Mouse (Mus musculus) myocyte (in vitro differentiated cells): ENCODE data around the gene Galr3. TPM values are rescaled to one million over a fixed set of nuclear protein-coding genes. Genes with fewer than 3 reads are reported as not detected.
A peak's percentile ranks its signal among the peaks of the same experiment; 100 is the strongest.
"Not testable (repeated sequence)": the region's sequence is repeated elsewhere in the genome, so short reads cannot be mapped to it uniquely, and the experiment has no call there.

Experiments used
- H3K27me3 ChIP-seq: one replicate; pipeline ENCODE4 v1.6.1; 2011; ENCODE audit not compliant: control insufficient read depth, insufficient read depth, insufficient read length
- H3K36me3 ChIP-seq: one replicate; pipeline ENCODE4 v1.6.1; 2011; ENCODE audit not compliant: control insufficient read depth, insufficient read depth
- H3K4me2 ChIP-seq: one replicate; pipeline ENCODE4 v1.6.1; 2011; ENCODE audit warnings: low read depth, control low read depth
- H3K4me3 ChIP-seq: one replicate; pipeline ENCODE4 v1.5.1; 2011; ENCODE audit warnings: mild to moderate bottlenecking, control low read depth, moderate library complexity
- H3K79me2 ChIP-seq: one replicate; pipeline ENCODE4 v1.6.1; 2011; ENCODE audit not compliant: control insufficient read depth, insufficient read depth
- H3ac ChIP-seq: one replicate; pipeline ENCODE4 v1.6.1; 2011; ENCODE audit not compliant: control insufficient read depth, insufficient read length
- CEBPB ChIP-seq: IDR thresholded peaks from 2 replicates; pipeline ENCODE4 v1.6.1; 2011; ENCODE audit warnings: mild to moderate bottlenecking, moderate library complexity; ENCODE audit not compliant: poor library complexity, insufficient read depth, severe bottlenecking
- E2F4 ChIP-seq: IDR thresholded peaks from one replicate; pipeline ENCODE4 v1.6.1; 2011; ENCODE audit warnings: mild to moderate bottlenecking, control low read depth, moderate library complexity; ENCODE audit not compliant: insufficient read depth
- MAX ChIP-seq: IDR thresholded peaks from one replicate; pipeline ENCODE4 v1.6.1; 2011; ENCODE audit warnings: low read depth, mild to moderate bottlenecking, control low read depth
- MYOD1 ChIP-seq, 3 experiments: IDR thresholded peaks; one replicate each; pipeline ENCODE4 v1.6.1; 2011; ENCODE audit warnings: control low read depth in 2 of 3, low read depth in 2 of 3, mild to moderate bottlenecking in 2 of 3, moderate library complexity in 1 of 3; ENCODE audit not compliant: insufficient read length in 2 of 3, control insufficient read depth in 1 of 3
- MYOG ChIP-seq, 3 experiments: IDR thresholded peaks; one replicate each; pipeline ENCODE4 v1.6.1; 2011; ENCODE audit warnings: control low read depth in 2 of 3, low read depth in 2 of 3, mild to moderate bottlenecking in 2 of 3; ENCODE audit not compliant: insufficient read length in 2 of 3, control insufficient read depth in 1 of 3, insufficient read depth in 1 of 3
- POLR2A ChIP-seq: IDR thresholded peaks from one replicate; pipeline ENCODE4 v1.6.1; 2011; ENCODE audit warnings: low read depth, mild to moderate bottlenecking, control low read depth, moderate library complexity; ENCODE audit not compliant: insufficient read length
- POLR2AphosphoS2 ChIP-seq: IDR thresholded peaks from one replicate; pipeline ENCODE4 v1.6.1; 2011; ENCODE audit warnings: low read depth, control low read depth; ENCODE audit not compliant: insufficient read length
- REST ChIP-seq: IDR thresholded peaks from one replicate; pipeline ENCODE4 v1.6.1; 2011; ENCODE audit warnings: mild to moderate bottlenecking, control low read depth, moderate library complexity; ENCODE audit not compliant: insufficient read depth, insufficient read length
- SRF ChIP-seq: IDR thresholded peaks from one replicate; pipeline ENCODE4 v1.6.1; 2011; ENCODE audit warnings: low read depth; ENCODE audit not compliant: control insufficient read depth, insufficient read length
- TCF12 ChIP-seq: IDR thresholded peaks from one replicate; pipeline ENCODE4 v1.6.1; 2011; ENCODE audit warnings: mild to moderate bottlenecking, control low read depth; ENCODE audit not compliant: poor library complexity, insufficient read depth, severe bottlenecking
- TCF3 ChIP-seq: IDR thresholded peaks from one replicate; pipeline ENCODE4 v1.6.1; 2011; ENCODE audit warnings: low read depth, control low read depth; ENCODE audit not compliant: insufficient read length
- USF1 ChIP-seq: IDR thresholded peaks from one replicate; pipeline ENCODE4 v1.6.1; 2011; ENCODE audit warnings: low read depth, mild to moderate bottlenecking, control low read depth, moderate library complexity
- polyA plus RNA-seq: library from polyadenylated mRNA; unstranded; fragments of >200 nt; fragmentation: generic; extraction: Trizol; gene quantifications from one replicate; pipeline ENCODE4 v1.2.1, GENCODE M21; 2012; ENCODE audit warnings: missing spikeins

Galr3 gene
- polyA plus RNA-seq, 1 experiment: 0.44 TPM

DNA sequence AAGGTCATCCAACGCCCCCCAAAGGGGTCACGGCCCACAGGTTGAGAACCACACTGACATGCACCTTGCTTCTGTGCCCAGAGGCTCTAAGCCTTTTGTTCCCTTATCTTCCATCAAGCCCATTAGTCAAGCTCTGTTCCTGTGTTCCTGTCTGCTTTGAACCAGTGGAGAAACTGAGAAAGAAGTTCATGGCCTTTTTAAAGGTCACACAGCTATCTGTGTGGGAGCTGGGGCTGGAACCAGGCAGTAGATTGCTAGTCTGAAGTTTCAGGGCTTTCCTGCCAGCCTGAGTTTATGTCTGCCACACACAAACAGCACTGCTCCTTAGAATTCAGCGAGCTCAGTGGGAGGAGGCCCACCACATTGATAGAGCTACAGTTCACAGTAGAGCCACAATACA, 38.6 kb upstream of the Galr3 start:
- Histone ChIP-seq H3K4me3 (no peak overlapping the region), H3K4me2 (no peak overlapping the region), H3K36me3 (no peaks in the 10 kb centered on the region), H3K79me2 (no peaks in the 10 kb centered on the region), H3K27me3 (no peaks in the 10 kb centered on the region), H3ac (no peak overlapping the region)
- TF ChIP-seq REST (no peak), MYOG (IDR thresholded peaks at IDR 0.05; ENCODE audit: control insufficient read depth in 1 of 3, insufficient read depth in 1 of 3, insufficient read length in 2 of 3, low read depth in 2 of 3) (no peak), TCF3 (no peak), POLR2AphosphoS2 (no peak), MAX (no peak), CEBPB (no peak), TCF12 (no peak), POLR2A (no peak), E2F4 (no peak), SRF (no peak), MYOD1 (IDR thresholded peaks at IDR 0.05; ENCODE audit: control insufficient read depth in 1 of 3, insufficient read length in 2 of 3, low read depth in 2 of 3) (no peak), USF1 (no peak)

DNA sequence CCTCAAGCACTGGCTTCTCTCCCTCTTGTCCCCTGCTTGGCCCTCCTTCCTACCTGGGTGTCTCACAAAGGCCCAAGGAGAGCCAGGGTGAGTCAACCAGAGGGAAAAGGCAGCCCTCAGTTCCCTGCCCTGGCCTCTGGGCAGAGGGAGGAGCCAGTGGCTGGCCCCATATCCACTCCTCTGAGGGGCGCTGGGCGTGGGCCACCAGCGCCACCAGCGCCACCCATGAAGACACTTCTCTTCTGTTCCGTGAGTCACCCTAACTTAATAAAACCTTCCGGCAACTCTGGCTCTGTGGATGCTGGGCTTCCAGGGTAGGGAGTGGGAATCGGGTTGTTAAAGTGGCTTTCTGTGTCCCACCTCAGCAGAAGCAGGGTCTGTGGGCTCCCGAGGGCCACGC, 36.1 kb upstream of the Galr3 start:
- Histone ChIP-seq H3ac (no peak overlapping the region), H3K4me2 (no peak overlapping the region), H3K79me2 (no peaks in the 10 kb centered on the region), H3K4me3 (no peak overlapping the region), H3K27me3 (no peaks in the 10 kb centered on the region), H3K36me3 (no peaks in the 10 kb centered on the region)
- TF ChIP-seq TCF12 (no peak), MYOD1 (IDR thresholded peaks at IDR 0.05; ENCODE audit: control insufficient read depth in 1 of 3, insufficient read length in 2 of 3, low read depth in 2 of 3) (no peak), POLR2AphosphoS2 (no peak), E2F4 (no peak), SRF (no peak), CEBPB (no peak), USF1 (no peak), REST (no peak), MYOG (IDR thresholded peaks at IDR 0.05; ENCODE audit: control insufficient read depth in 1 of 3, insufficient read depth in 1 of 3, insufficient read length in 2 of 3, low read depth in 2 of 3) (no peak), TCF3 (no peak), MAX (no peak), POLR2A (no peak)

DNA sequence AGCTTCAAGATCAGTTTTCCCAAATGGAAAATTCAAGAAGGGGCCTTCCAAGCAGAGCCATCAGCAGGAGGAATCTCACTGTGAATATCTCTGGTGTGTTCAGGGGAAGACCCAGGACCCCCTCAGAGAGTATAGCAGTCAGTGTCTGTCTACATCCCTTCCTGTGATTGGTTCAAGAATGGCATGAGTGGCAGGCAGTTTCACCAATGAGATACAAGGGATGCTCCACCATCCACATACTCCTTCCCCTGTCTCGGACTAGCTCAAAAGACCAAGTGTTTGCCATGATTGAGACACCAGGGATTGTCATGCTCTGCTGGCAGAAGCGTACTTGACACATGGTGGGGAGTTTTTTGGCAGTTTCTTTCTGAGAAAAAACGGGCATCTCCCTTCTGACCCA, 35.0 kb upstream of the Galr3 start:
- Histone ChIP-seq H3K4me3 (no peak overlapping the region), H3K79me2 (no peaks in the 10 kb centered on the region), H3K4me2 (no peak overlapping the region), H3K36me3 (no peaks in the 10 kb centered on the region), H3ac (no peak overlapping the region), H3K27me3 (no peaks in the 10 kb centered on the region)
- TF ChIP-seq REST (no peak), MYOG (IDR thresholded peaks at IDR 0.05; ENCODE audit: control insufficient read depth in 1 of 3, insufficient read depth in 1 of 3, insufficient read length in 2 of 3, low read depth in 2 of 3) (no peak), CEBPB (no peak), MYOD1 (IDR thresholded peaks at IDR 0.05; ENCODE audit: control insufficient read depth in 1 of 3, insufficient read length in 2 of 3, low read depth in 2 of 3) (no peak), POLR2AphosphoS2 (no peak), SRF (no peak), USF1 (no peak), TCF12 (no peak), E2F4 (no peak), MAX (no peak), TCF3 (no peak), POLR2A (no peak)

DNA sequence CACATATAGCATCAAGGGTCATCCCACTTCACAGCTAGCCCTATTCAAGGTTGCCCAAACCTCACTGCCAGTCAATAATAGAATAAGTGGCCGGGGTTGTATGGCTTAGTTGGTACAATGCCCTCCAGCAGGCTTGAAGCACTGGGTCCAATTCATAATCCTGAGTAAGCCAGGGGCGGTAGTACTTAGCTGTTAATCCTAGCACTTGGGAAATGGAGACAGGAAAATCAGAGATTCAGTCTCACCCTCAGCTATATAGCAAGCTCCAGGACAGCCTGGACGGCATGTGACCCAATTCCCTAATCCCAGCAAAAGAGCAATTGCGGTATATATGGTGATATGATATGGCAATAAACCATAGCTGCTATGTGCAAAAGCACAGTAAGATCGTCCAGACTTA, 34.6 kb upstream of the Galr3 start:
- H3K4me2 ChIP-seq: no peak overlapping the region
- no peak overlapping the region for H3ac ChIP-seq
- no peak overlapping the region for H3K4me3 ChIP-seq
- no peaks in the 10 kb centered on the region for H3K27me3 ChIP-seq
- no peaks in the 10 kb centered on the region for H3K36me3 ChIP-seq
- no peaks in the 10 kb centered on the region for H3K79me2 ChIP-seq
- TF ChIP-seq POLR2A (no peak), CEBPB (no peak), USF1 (no peak)

DNA sequence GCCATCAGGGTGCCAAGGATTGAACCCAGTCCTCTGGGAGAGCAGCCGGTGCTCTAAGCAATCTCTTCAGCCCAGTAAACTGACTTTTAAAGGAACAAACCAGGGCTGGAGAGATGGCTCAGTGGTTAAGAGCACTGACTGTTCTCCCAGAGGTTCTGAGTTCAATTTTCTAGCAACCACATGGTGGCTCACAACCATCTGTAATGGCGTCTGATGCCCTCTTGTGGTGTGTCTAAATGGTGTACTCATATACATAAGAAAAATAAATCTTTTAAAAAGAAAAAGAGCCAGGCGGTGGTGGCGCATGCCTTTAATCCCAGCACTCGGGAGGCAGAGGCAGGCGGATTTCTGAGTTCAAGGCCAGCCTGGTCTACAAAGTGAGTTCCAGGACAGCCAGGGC, 33.8 kb upstream of the Galr3 start:
- H3K27me3 ChIP-seq, H3K79me2 ChIP-seq, H3K36me3 ChIP-seq, H3K4me2 ChIP-seq, H3K4me3 ChIP-seq, H3ac ChIP-seq: not testable (repeated sequence)

DNA sequence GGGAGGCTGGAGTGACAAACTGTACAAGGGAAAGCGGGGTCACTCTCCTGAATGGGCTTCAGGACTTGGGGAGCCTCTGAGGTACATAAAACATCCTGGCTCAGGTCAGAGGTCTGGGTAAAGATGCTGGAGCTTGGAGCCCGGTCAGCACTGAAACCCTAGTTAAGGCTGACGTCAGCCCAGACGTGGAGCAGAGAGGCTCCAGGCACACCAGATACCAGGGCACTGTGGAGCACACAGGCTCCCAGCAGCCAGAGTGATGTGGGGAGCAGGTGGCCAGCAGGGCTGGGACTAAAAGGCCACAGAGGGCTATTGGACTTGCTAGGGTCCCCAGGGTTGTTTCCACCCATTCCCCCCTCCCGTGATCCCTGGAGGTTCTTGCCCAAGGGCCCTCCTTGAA, 32.0 kb upstream of the Galr3 start:
- Histone ChIP-seq H3K36me3 (no peaks in the 10 kb centered on the region), H3K4me2 (no peak overlapping the region), H3K79me2 (no peaks in the 10 kb centered on the region), H3ac (no peak overlapping the region), H3K27me3 (peaks cover 4% of the 10 kb centered on the region), H3K4me3 (no peak overlapping the region)
- peak in 1 of 3 experiments; percentile 18 for TF ChIP-seq MYOD1 (IDR thresholded peaks at IDR 0.05; ENCODE audit: control insufficient read depth in 1 of 3, insufficient read length in 2 of 3, low read depth in 2 of 3)
- no peak for TF ChIP-seq REST
- TF ChIP-seq POLR2AphosphoS2: no peak
